Mouse (Mus musculus) lung, embryonic 15.5 days (tissue): ENCODE measurements around the gene Hgf. TPM values are rescaled to one million over a fixed set of nuclear protein-coding genes. Genes with fewer than 3 reads are reported as not detected.

Experiments used
- ATAC-seq: fragments of 200-750 bp; cut with Nextera tagmentation; 2 replicates; pipeline ENCODE4 v1.8.0; 2017; ENCODE audit warnings: moderate number of reproducible peaks, borderline replicate concordance; ENCODE audit not compliant: low FRiP score, low TSS enrichment; ENCODE audit errors: extremely low read depth
- H3K27ac ChIP-seq: fragments of 300-500 bp; sonication (generic); 2 replicates; pipeline ENCODE4 v1.5.1; 2015; ENCODE audit warnings: moderate library complexity, mild to moderate bottlenecking, inconsistent platforms
- H3K27me3 ChIP-seq: fragments of 300-500 bp; sonication (generic); 2 replicates; pipeline ENCODE4 v1.6.1; 2015; ENCODE audit warnings: inconsistent platforms
- H3K36me3 ChIP-seq: fragments of 300-500 bp; sonication (generic); 2 replicates; pipeline ENCODE4 v1.6.1; 2015; ENCODE audit warnings: inconsistent platforms
- H3K4me1 ChIP-seq: fragments of 300-500 bp; sonication (generic); 2 replicates; pipeline ENCODE4 v1.6.1; 2015; ENCODE audit warnings: inconsistent platforms
- H3K4me2 ChIP-seq: fragments of 300-500 bp; sonication (generic); 2 replicates; pipeline ENCODE4 v1.6.1; 2015; ENCODE audit warnings: inconsistent platforms, mild to moderate bottlenecking, moderate library complexity
- H3K4me3 ChIP-seq: fragments of 300-500 bp; sonication (generic); 2 replicates; pipeline ENCODE4 v1.5.1; 2015; ENCODE audit warnings: mild to moderate bottlenecking, inconsistent platforms
- H3K9ac ChIP-seq: fragments of 300-500 bp; sonication (generic); 2 replicates; pipeline ENCODE4 v1.6.1; 2015; ENCODE audit warnings: inconsistent platforms
- H3K9me3 ChIP-seq: fragments of 300-500 bp; sonication (generic); 2 replicates; pipeline ENCODE4 v1.6.1; 2016; ENCODE audit warnings: inconsistent platforms
- WGBS: fragments of 180-500 bp; shearing (Covaris S2); methylation state at CpG from one replicate; pipeline ENCODE4 v1.1.7; 2015; 5-methylcytosine and 5-hydroxymethylcytosine counted together
- polyA plus RNA-seq: library from polyadenylated mRNA; unstranded; fragments of >200 nt; fragmentation: Nextera tagmentation; extraction: Ambion mirVana; gene quantifications from 2 replicates; pipeline ENCODE4 v1.2.1, GENCODE M21; 2015

Gene Hgf
- polyA plus RNA-seq, result 1.3 and 1.9 TPM in 2 replicates

GRCm38 (mm10) chr5:16553304-16554047 is at the start of gene Hgf:
Gene Hgf, plus strand, starts transcription at chr5:16553495.
- Histone ChIP-seq H3K9me3 (no peaks in the 10 kb centered on the region), H3K36me3 (no peaks in the 10 kb centered on the region), H3K9ac (peak within 1 kb of the TSS; percentile 27; the same call in 1 of the 2 replicates), H3K4me2 (peak within 1 kb of the TSS; percentile 57), H3K27me3 (no peaks in the 10 kb centered on the region), H3K27ac (peak within 1 kb of the TSS; percentile 55), H3K4me1 (peaks cover 11% of the 10 kb centered on the region; the same call in 1 of the 2 replicates), H3K4me3 (peak within 1 kb of the TSS; percentile 33)
- 3% methylated on average over 16 of the region's 16 CpGs for WGBS
- ATAC-seq, result peak; percentile 90

- no peak overlapping the region for H3K9ac ChIP-seq
- no peak for ATAC-seq
- 62% methylated on average over 4 of the region's 4 CpGs for WGBS
These were observed 46.5 kb upstream of the Hgf start for GRCm38 (mm10) chr5:16506702-16507350.

GRCm38 (mm10) chr5:16531619-16532277 is 21.5 kb upstream of the Hgf start:
- no peaks in the 10 kb centered on the region for H3K9me3 ChIP-seq
- H3K27ac ChIP-seq, result no peak overlapping the region
- no peak overlapping the region for H3K4me2 ChIP-seq
- H3K9ac ChIP-seq, result no peak overlapping the region
- no peak for ATAC-seq
- 83% methylated on average over 3 of the region's 3 CpGs for WGBS
- no peaks in the 10 kb centered on the region for H3K27me3 ChIP-seq
- no peaks in the 10 kb centered on the region for H3K4me1 ChIP-seq
- no peaks in the 10 kb centered on the region for H3K36me3 ChIP-seq
- H3K4me3 ChIP-seq, result no peak overlapping the region

More at GRCm38 (mm10) chr5:16506702-16507350, 46.5 kb upstream of the Hgf start:
- H3K36me3 ChIP-seq, result no peaks in the 10 kb centered on the region
- no peak overlapping the region for H3K4me2 ChIP-seq
- H3K9me3 ChIP-seq, result no peaks in the 10 kb centered on the region
- no peak overlapping the region for H3K27ac ChIP-seq
- no peak overlapping the region for H3K4me3 ChIP-seq
- H3K4me1 ChIP-seq, result no peaks in the 10 kb centered on the region
- H3K27me3 ChIP-seq, result no peaks in the 10 kb centered on the region

GRCm38 (mm10) chr5:16538067-16538466 is 15.2 kb upstream of the Hgf start:
- Histone ChIP-seq H3K4me3 (no peak overlapping the region), H3K9me3 (no peaks in the 10 kb centered on the region), H3K4me1 (no peaks in the 10 kb centered on the region), H3K4me2 (no peak overlapping the region), H3K36me3 (no peaks in the 10 kb centered on the region), H3K27me3 (no peaks in the 10 kb centered on the region), H3K9ac (no peak overlapping the region), H3K27ac (no peak overlapping the region)
- 34% methylated on average over 2 of the region's 2 CpGs for WGBS
- no peak for ATAC-seq

- no peaks in the 10 kb centered on the region for H3K4me1 ChIP-seq
- no peak for ATAC-seq
- H3K4me2 ChIP-seq, result no peak overlapping the region
- H3K9ac ChIP-seq, result no peak overlapping the region
- no peaks in the 10 kb centered on the region for H3K27me3 ChIP-seq
- no peak overlapping the region for H3K27ac ChIP-seq
- H3K4me3 ChIP-seq, result no peak overlapping the region
- H3K9me3 ChIP-seq, result no peaks in the 10 kb centered on the region
- WGBS, result 24% methylated on average over 2 of the region's 2 CpGs
- no peaks in the 10 kb centered on the region for H3K36me3 ChIP-seq
These were observed 11.7 kb upstream of the Hgf start for GRCm38 (mm10) chr5:16541561-16542116.

- no peak overlapping the region for H3K27ac ChIP-seq
- 81% methylated on average over 3 of the region's 3 CpGs for WGBS
- no peak overlapping the region for H3K4me2 ChIP-seq
- ATAC-seq, result no peak
- H3K27me3 ChIP-seq, result no peaks in the 10 kb centered on the region
- no peaks in the 10 kb centered on the region for H3K4me1 ChIP-seq
- H3K9me3 ChIP-seq, result no peaks in the 10 kb centered on the region
- H3K36me3 ChIP-seq, result no peaks in the 10 kb centered on the region
- H3K9ac ChIP-seq, result no peak overlapping the region
- H3K4me3 ChIP-seq, result no peak overlapping the region
These were observed 5.8 kb upstream of the Hgf start for GRCm38 (mm10) chr5:16547490-16547889.

- no peak overlapping the region for H3K27ac ChIP-seq
- H3K36me3 ChIP-seq, result no peaks in the 10 kb centered on the region
- no peaks in the 10 kb centered on the region for H3K9me3 ChIP-seq
- peaks cover 11% of the 10 kb centered on the region; the same call in 1 of the 2 replicates for H3K4me1 ChIP-seq
- 51% methylated on average over 4 of the region's 4 CpGs for WGBS
- H3K4me3 ChIP-seq, result no peak overlapping the region
- no peaks in the 10 kb centered on the region for H3K27me3 ChIP-seq
- H3K4me2 ChIP-seq, result peak overlapping the region; percentile 57; the same call in 1 of the 2 replicates
- no peak for ATAC-seq
- no peak overlapping the region for H3K9ac ChIP-seq
These were observed 648 bp upstream of the Hgf start for GRCm38 (mm10) chr5:16552647-16553046.

- Histone ChIP-seq H3K27ac (no peak overlapping the region), H3K4me3 (no peak overlapping the region), H3K4me1 (peaks cover 1% of the 10 kb centered on the region; the same call in 1 of the 2 replicates), H3K9ac (no peak overlapping the region), H3K27me3 (no peaks in the 10 kb centered on the region), H3K9me3 (no peaks in the 10 kb centered on the region), H3K4me2 (no peak overlapping the region), H3K36me3 (no peaks in the 10 kb centered on the region)
- 93% methylated on average over 3 of the region's 3 CpGs for WGBS
- ATAC-seq, result no peak
These were observed 7.0 kb downstream of the Hgf start for GRCm38 (mm10) chr5:16560247-16560646.

- H3K27me3 ChIP-seq, result no peaks in the 10 kb centered on the region
- whole genome bisulfite sequencing, result 54% methylated on average over 4 of the region's 4 CpGs
- H3K9me3 ChIP-seq, result no peaks in the 10 kb centered on the region
- H3K36me3 ChIP-seq, result no peaks in the 10 kb centered on the region
- H3K27ac ChIP-seq, result no peak overlapping the region
- H3K4me1 ChIP-seq, result no peaks in the 10 kb centered on the region
- ATAC-seq, result no peak
- no peak overlapping the region for H3K4me3 ChIP-seq
- no peak overlapping the region for H3K4me2 ChIP-seq
- H3K9ac ChIP-seq, result no peak overlapping the region
These were observed 15.7 kb downstream of the Hgf start for GRCm38 (mm10) chr5:16568997-16569396.

- H3K4me1 ChIP-seq, result no peaks in the 10 kb centered on the region
- H3K4me3 ChIP-seq, result no peak overlapping the region
- H3K4me2 ChIP-seq, result no peak overlapping the region
- ATAC-seq, result no peak
- no peak overlapping the region for H3K27ac ChIP-seq
- H3K36me3 ChIP-seq, result no peaks in the 10 kb centered on the region
- 71% methylated on average over 14 of the region's 14 CpGs for WGBS
- H3K9me3 ChIP-seq, result no peaks in the 10 kb centered on the region
- no peaks in the 10 kb centered on the region for H3K27me3 ChIP-seq
- no peak overlapping the region for H3K9ac ChIP-seq
These were observed 24.8 kb downstream of the Hgf start for GRCm38 (mm10) chr5:16577882-16578742.

- Histone ChIP-seq H3K27me3 (no peaks in the 10 kb centered on the region), H3K4me2 (no peak overlapping the region), H3K4me3 (no peak overlapping the region), H3K9me3 (no peaks in the 10 kb centered on the region), H3K9ac (no peak overlapping the region), H3K36me3 (no peaks in the 10 kb centered on the region), H3K27ac (no peak overlapping the region), H3K4me1 (no peaks in the 10 kb centered on the region)
- WGBS, result 87% methylated on average over 4 of the region's 4 CpGs
- ATAC-seq, result no peak
These were observed 42.4 kb downstream of the Hgf start for GRCm38 (mm10) chr5:16595699-16596098.
